Mouse (Mus musculus) lung, embryonic 14.5 days (tissue): ENCODE results near the gene Cog6. TPM values are rescaled to one million over a fixed set of nuclear protein-coding genes. Genes with fewer than 3 reads are reported as not detected.

Experiments used
- ATAC-seq: fragments of 200-750 bp; cut with Nextera tagmentation; 2 replicates; pipeline ENCODE4 v1.8.0; 2017; ENCODE audit warnings: mild to moderate bottlenecking, moderate TSS enrichment, moderate library complexity; ENCODE audit not compliant: insufficient read depth
- DNase-seq: peaks from one replicate; pipeline ENCODE4 v3.0.0-alpha.2; 2015
- H3K27ac ChIP-seq: fragments of 300-500 bp; sonication (generic); 2 replicates; pipeline ENCODE4 v1.5.1; 2014; ENCODE audit warnings: low read depth, mild to moderate bottlenecking, moderate library complexity
- H3K27me3 ChIP-seq: fragments of 300-500 bp; sonication (generic); 2 replicates; pipeline ENCODE4 v1.6.1; 2014; ENCODE audit warnings: low read length, control low read depth; ENCODE audit not compliant: insufficient read depth
- H3K36me3 ChIP-seq: fragments of 300-500 bp; sonication (generic); 2 replicates; pipeline ENCODE4 v1.6.1; 2014; ENCODE audit warnings: control low read depth; ENCODE audit not compliant: insufficient read depth
- H3K4me1 ChIP-seq: fragments of 300-500 bp; sonication (generic); 2 replicates; pipeline ENCODE4 v1.6.1; 2014; ENCODE audit warnings: antibody characterized with exemption, control low read depth; ENCODE audit not compliant: insufficient read depth
- H3K4me2 ChIP-seq: fragments of 300-500 bp; sonication (generic); 2 replicates; pipeline ENCODE4 v1.6.1; 2014; ENCODE audit warnings: mild to moderate bottlenecking
- H3K4me3 ChIP-seq: fragments of 300-500 bp; sonication (generic); 2 replicates; pipeline ENCODE4 v1.5.1; 2014; ENCODE audit warnings: low read depth, low read length
- H3K9ac ChIP-seq: fragments of 300-500 bp; sonication (generic); 2 replicates; pipeline ENCODE4 v1.6.1; 2014
- H3K9me3 ChIP-seq: fragments of 300-500 bp; sonication (generic); 2 replicates; pipeline ENCODE4 v1.6.1; 2016; ENCODE audit warnings: low read depth, low read length, control low read depth
- CTCF ChIP-seq: IDR thresholded peaks from 2 replicates; pipeline ENCODE4 v1.5.1; 2016; ENCODE audit warnings: antibody characterized with exemption, low read depth
- WGBS: fragments of 180-500 bp; shearing (Covaris S2); extraction: QIAGEN DNeasy Blood & Tissue Kit; methylation state at CpG from one replicate; pipeline ENCODE4 v1.1.7; 2014; 5-methylcytosine and 5-hydroxymethylcytosine counted together
- polyA plus RNA-seq: library from polyadenylated mRNA; unstranded; fragments of >200 nt; fragmentation: Nextera tagmentation; extraction: Ambion mirVana; gene quantifications from 2 replicates; pipeline ENCODE4 v1.2.1, GENCODE M21; 2014

Gene Cog6
- polyA plus RNA-seq, 1 experiment from 2014 or later = 43.4 TPM

GRCm38 (mm10) chr3:52983772-52984171, 33.3 kb downstream of the Cog6 start:
- no peak for TF ChIP-seq CTCF
- no peaks in the 10 kb centered on the region for H3K27me3 ChIP-seq
- H3K9me3 ChIP-seq = no peaks in the 10 kb centered on the region
- no peak overlapping the region for H3K27ac ChIP-seq
- WGBS = 86% methylated on average over 3 of the region's 3 CpGs
- peaks cover 44% of the 10 kb centered on the region for H3K36me3 ChIP-seq
- H3K4me2 ChIP-seq = no peak overlapping the region
- DNase-seq = no peak
- no peak for ATAC-seq
- H3K9ac ChIP-seq = no peak overlapping the region
- H3K4me1 ChIP-seq = no peaks in the 10 kb centered on the region
- no peak overlapping the region for H3K4me3 ChIP-seq

- ATAC-seq (no peak), DNase-seq (no peak)
- H3K4me1 ChIP-seq = no peaks in the 10 kb centered on the region
- peaks cover 37% of the 10 kb centered on the region for H3K36me3 ChIP-seq
- WGBS = 73% methylated on average over 10 of the region's 10 CpGs
- H3K9ac ChIP-seq = no peak overlapping the region
- no peak overlapping the region for H3K27ac ChIP-seq
- no peaks in the 10 kb centered on the region for H3K27me3 ChIP-seq
- TF ChIP-seq CTCF = no peak
- no peaks in the 10 kb centered on the region for H3K9me3 ChIP-seq
- no peak overlapping the region for H3K4me3 ChIP-seq
- H3K4me2 ChIP-seq = no peak overlapping the region
Measured at GRCm38 (mm10) chr3:52982993-52983392, 34.0 kb downstream of the Cog6 start.

- ATAC-seq (peak; percentile 62; the same call in 1 of the 2 replicates), DNase-seq (peak; percentile 86)
- Histone ChIP-seq H3K4me1 (no peaks in the 10 kb centered on the region), H3K27ac (no peak overlapping the region), H3K27me3 (no peaks in the 10 kb centered on the region), H3K4me2 (no peak overlapping the region), H3K4me3 (no peak overlapping the region), H3K9me3 (no peaks in the 10 kb centered on the region), H3K36me3 (no peaks in the 10 kb centered on the region), H3K9ac (no peak overlapping the region)
- TF ChIP-seq CTCF = peak; percentile 75
- WGBS = 47% methylated on average over 15 of the region's 15 CpGs
Measured at GRCm38 (mm10) chr3:52974674-52975556, 42.1 kb downstream of the Cog6 start.

- H3K4me1 ChIP-seq = no peaks in the 10 kb centered on the region
- no peak overlapping the region for H3K27ac ChIP-seq
- H3K9ac ChIP-seq = no peak overlapping the region
- no peak for ATAC-seq
- no peaks in the 10 kb centered on the region for H3K36me3 ChIP-seq
- no peaks in the 10 kb centered on the region for H3K9me3 ChIP-seq
- no peaks in the 10 kb centered on the region for H3K27me3 ChIP-seq
- H3K4me2 ChIP-seq = no peak overlapping the region
- H3K4me3 ChIP-seq = no peak overlapping the region
- WGBS = 74% methylated on average over 7 of the region's 7 CpGs
- DNase-seq = no peak
- TF ChIP-seq CTCF = no peak
Measured at GRCm38 (mm10) chr3:52972916-52973315, 44.1 kb downstream of the Cog6 start.

- Histone ChIP-seq H3K27ac (no peak overlapping the region), H3K36me3 (no peaks in the 10 kb centered on the region), H3K9me3 (no peaks in the 10 kb centered on the region), H3K9ac (no peak overlapping the region), H3K4me2 (no peak overlapping the region), H3K4me3 (no peak overlapping the region), H3K27me3 (no peaks in the 10 kb centered on the region), H3K4me1 (no peaks in the 10 kb centered on the region)
- WGBS = 78% methylated on average over 5 of the region's 5 CpGs
- ATAC-seq (no peak), DNase-seq (no peak)
- 0 out of 2 replicates have a peak, but pooled peaks have one; percentile 9 for TF ChIP-seq CTCF
Measured at GRCm38 (mm10) chr3:52967046-52967445, 50.0 kb downstream of the Cog6 start.

GRCm38 (mm10) chr3:52964206-52964605, 52.8 kb downstream of the Cog6 start:
- H3K27ac ChIP-seq = no peak overlapping the region
- H3K9me3 ChIP-seq = no peaks in the 10 kb centered on the region
- DNase-seq (peak; percentile 23), ATAC-seq (no peak)
- no peaks in the 10 kb centered on the region for H3K27me3 ChIP-seq
- H3K36me3 ChIP-seq = no peaks in the 10 kb centered on the region
- WGBS = 54% methylated on average over 7 of the region's 7 CpGs
- no peaks in the 10 kb centered on the region for H3K4me1 ChIP-seq
- TF ChIP-seq CTCF = no peak
- no peak overlapping the region for H3K9ac ChIP-seq
- H3K4me2 ChIP-seq = no peak overlapping the region
- H3K4me3 ChIP-seq = no peak overlapping the region

- Histone ChIP-seq H3K4me2 (no peak overlapping the region), H3K4me1 (no peaks in the 10 kb centered on the region), H3K9ac (no peak overlapping the region), H3K36me3 (no peaks in the 10 kb centered on the region), H3K4me3 (no peak overlapping the region), H3K27ac (no peak overlapping the region), H3K9me3 (no peaks in the 10 kb centered on the region), H3K27me3 (no peaks in the 10 kb centered on the region)
- no peak for TF ChIP-seq CTCF
- WGBS = 83% methylated on average over 8 of the region's 8 CpGs
- DNase-seq (no peak), ATAC-seq (no peak)
Measured at GRCm38 (mm10) chr3:52963441-52963840, 53.6 kb downstream of the Cog6 start.
